Mouse (Mus musculus) kidney, postnatal 0 days (tissue): ENCODE data around the gene Sars2. TPM values are rescaled to one million over a fixed set of nuclear protein-coding genes. Genes with fewer than 3 reads are reported as not detected.

Experiments
- ATAC-seq: fragments of 200-750 bp; cut with Nextera tagmentation; replicated peaks from 2 replicates; pipeline ENCODE4 v1.8.0; 2017; ENCODE audit warnings: low read depth, moderate number of reproducible peaks, moderate TSS enrichment, moderate library complexity; ENCODE audit not compliant: low FRiP score
- DNase-seq: peaks from one replicate; pipeline ENCODE4 v3.0.0-alpha.2; 2016; ENCODE audit warnings: low spot score
- H3K27ac ChIP-seq: fragments of 300-500 bp; sonication (generic); 2 replicates; pipeline ENCODE4 v1.5.1; 2014; ENCODE audit warnings: mild to moderate bottlenecking
- H3K27me3 ChIP-seq: fragments of 300-500 bp; sonication (generic); 2 replicates; pipeline ENCODE4 v1.6.1; 2014; ENCODE audit warnings: low read length, mixed read lengths; ENCODE audit not compliant: insufficient read depth
- H3K36me3 ChIP-seq: fragments of 300-500 bp; sonication (generic); 2 replicates; pipeline ENCODE4 v1.6.1; 2014; ENCODE audit warnings: low read length, mixed read lengths; ENCODE audit not compliant: insufficient read depth
- H3K4me1 ChIP-seq: fragments of 300-500 bp; sonication (generic); replicated peaks from 2 replicates; pipeline ENCODE4 v1.6.1; 2014; ENCODE audit warnings: antibody characterized with exemption, low read length, mixed read lengths; ENCODE audit not compliant: insufficient read depth
- H3K4me2 ChIP-seq: fragments of 300-500 bp; sonication (generic); 2 replicates; pipeline ENCODE4 v1.6.1; 2014; ENCODE audit warnings: mild to moderate bottlenecking, low read length, moderate library complexity, mixed read lengths
- H3K4me3 ChIP-seq: fragments of 300-500 bp; sonication (generic); replicated peaks from 2 replicates; pipeline ENCODE4 v1.5.1; 2014; ENCODE audit warnings: low read depth, low read length
- H3K9ac ChIP-seq: fragments of 300-500 bp; sonication (generic); 2 replicates; pipeline ENCODE4 v1.6.1; 2014; ENCODE audit warnings: low read depth, low read length
- H3K9me3 ChIP-seq: fragments of 300-500 bp; sonication (generic); replicated peaks from 2 replicates; pipeline ENCODE4 v1.6.1; 2016; ENCODE audit warnings: low read length, inconsistent platforms, mixed read lengths
- CTCF ChIP-seq: IDR thresholded peaks from 2 replicates; pipeline ENCODE4 v1.5.1; 2016; ENCODE audit warnings: antibody characterized with exemption, low read depth, mild to moderate bottlenecking, moderate library complexity
- WGBS: fragments of 180-500 bp; shearing (Covaris S2); extraction: QIAGEN DNeasy Blood & Tissue Kit; methylation state at CpG from one replicate; pipeline ENCODE4 v1.1.7; 2014; 5-methylcytosine and 5-hydroxymethylcytosine counted together
- polyA plus RNA-seq: library from polyadenylated mRNA; unstranded; fragments of >200 nt; fragmentation: Nextera tagmentation; extraction: Ambion mirVana; gene quantifications from 2 replicates; pipeline ENCODE4 v1.2.1, GENCODE M21; 2015

Sars2 gene
- polyA plus RNA-seq, 1 experiment from 2014 or later: 20.2 TPM

DNA sequence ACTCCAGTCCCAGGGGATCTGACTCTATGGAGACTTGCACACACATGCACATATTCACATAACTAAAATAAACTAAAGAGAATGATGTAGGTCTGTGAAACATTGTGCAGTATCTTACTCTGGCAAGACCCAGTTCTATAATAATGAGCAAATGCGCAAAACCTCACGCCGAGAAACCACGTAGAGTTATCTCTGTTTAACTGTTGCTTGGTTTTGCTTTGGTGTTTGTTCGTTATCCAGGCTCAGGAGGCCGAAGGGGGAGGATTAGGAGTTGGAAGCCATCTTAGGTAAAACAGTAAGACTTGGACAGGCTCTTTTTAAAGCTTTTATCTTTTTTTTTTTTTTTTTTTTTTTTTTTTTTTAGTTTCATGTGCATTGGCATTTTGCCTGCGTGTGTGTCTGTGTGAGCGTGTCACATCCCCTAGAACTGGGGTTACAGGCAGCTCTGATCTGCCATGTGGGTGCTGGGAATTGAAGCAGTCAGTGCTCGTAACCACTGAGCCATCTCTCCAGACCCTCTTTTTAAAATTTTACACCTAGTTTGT, 27.7 kb downstream of the Sars2 start:
- Histone ChIP-seq H3K36me3 (no peaks in the 10 kb centered on the region; the same call in 1 of the 2 replicates), H3K4me1 (peaks cover 13% of the 10 kb centered on the region; the same call in 1 of the 2 replicates), H3K9me3 (no peaks in the 10 kb centered on the region), H3K4me3 (no peak overlapping the region), H3K4me2 (no peak overlapping the region), H3K9ac (no peak overlapping the region), H3K27me3 (no peaks in the 10 kb centered on the region), H3K27ac (no peak overlapping the region)
- no peak for ATAC-seq
- no peak for TF ChIP-seq CTCF
- 97% methylated on average over 9 of the region's 9 CpGs for WGBS
- no peak for DNase-seq

DNA sequence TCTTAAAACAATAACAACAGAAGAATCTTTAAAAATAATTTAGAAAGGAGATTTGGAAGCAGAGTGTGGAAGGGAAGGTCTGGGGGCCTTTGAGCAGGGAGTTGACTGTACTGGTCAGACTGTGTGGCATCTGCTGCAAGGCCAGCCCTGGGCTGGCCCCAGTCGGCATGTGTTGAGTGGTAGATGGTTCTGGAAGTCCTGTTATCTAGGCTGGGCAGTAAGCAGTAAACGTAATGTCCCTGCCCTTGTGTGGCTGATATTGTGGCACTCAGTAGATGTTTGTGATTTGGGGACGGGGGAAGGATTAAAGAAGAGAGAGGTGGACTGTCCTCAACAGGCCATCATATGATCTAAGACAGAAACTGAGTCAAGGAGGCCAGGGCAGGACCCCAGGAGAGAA, 28.5 kb downstream of the Sars2 start:
- no peak for ATAC-seq
- Histone ChIP-seq H3K27ac (no peak overlapping the region), H3K9ac (no peak overlapping the region), H3K27me3 (no peaks in the 10 kb centered on the region), H3K4me2 (no peak overlapping the region), H3K4me3 (no peak overlapping the region), H3K36me3 (no peaks in the 10 kb centered on the region; the same call in 1 of the 2 replicates), H3K9me3 (no peaks in the 10 kb centered on the region), H3K4me1 (peaks cover 9% of the 10 kb centered on the region; the same call in 1 of the 2 replicates)
- TF ChIP-seq CTCF: no peak
- no peak for DNase-seq
- 91% methylated on average over 3 of the region's 3 CpGs for WGBS

DNA sequence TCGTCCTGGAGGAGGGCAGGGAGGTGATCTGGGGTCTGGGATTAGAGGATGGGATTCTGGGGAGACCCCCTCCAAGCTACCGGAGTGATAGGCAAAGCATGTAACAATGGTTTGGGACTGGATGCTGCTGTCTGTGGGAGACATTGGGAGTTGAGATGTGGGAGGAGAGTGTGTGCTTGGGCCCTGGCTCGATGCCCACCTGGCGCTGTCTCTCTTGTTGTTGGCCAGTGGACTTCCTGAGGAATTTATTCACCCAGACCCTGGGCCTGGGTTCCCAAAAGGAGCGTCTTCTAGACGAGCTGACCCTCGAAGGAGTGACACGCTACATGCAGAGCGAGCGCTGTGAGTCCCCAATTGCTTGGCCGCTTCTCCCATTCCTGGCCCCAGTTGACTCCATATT, 30.1 kb downstream of the Sars2 start:
- H3K36me3 ChIP-seq: no peaks in the 10 kb centered on the region; the same call in 1 of the 2 replicates
- 84% methylated on average over 11 of the region's 11 CpGs for WGBS
- H3K9ac ChIP-seq: no peak overlapping the region
- no peak overlapping the region for H3K27ac ChIP-seq
- no peak for DNase-seq
- TF ChIP-seq CTCF: no peak
- H3K4me2 ChIP-seq: no peak overlapping the region
- H3K4me1 ChIP-seq: 0 out of 2 replicates have a peak, but pooled peaks cover 4% of the 10 kb centered on the region
- H3K4me3 ChIP-seq: no peak overlapping the region
- no peaks in the 10 kb centered on the region for H3K27me3 ChIP-seq
- H3K9me3 ChIP-seq: no peaks in the 10 kb centered on the region
- ATAC-seq: no peak

DNA sequence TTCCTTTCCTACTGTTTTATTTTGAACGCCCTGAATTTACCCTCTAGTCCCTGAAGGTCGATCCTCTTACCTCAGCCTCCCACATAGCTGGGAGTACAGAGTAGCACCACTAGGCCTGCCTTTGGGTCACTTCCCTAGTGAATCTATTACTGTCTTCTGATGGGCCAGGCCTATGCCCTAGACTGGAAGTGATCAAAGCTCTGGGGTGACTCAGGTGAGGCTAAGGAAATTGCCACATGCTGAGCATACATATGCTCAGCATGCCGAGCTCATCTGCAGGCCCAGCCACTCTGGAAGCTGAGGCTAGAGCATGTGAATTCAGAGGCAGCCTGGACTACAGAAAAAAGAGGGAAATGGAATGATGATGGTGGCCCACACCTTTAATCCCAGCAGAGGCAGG, 31.4 kb downstream of the Sars2 start:
- ATAC-seq (no peak), DNase-seq (no peak)
- Histone ChIP-seq H3K9ac (no peak overlapping the region), H3K36me3 (no peaks in the 10 kb centered on the region; the same call in 1 of the 2 replicates), H3K4me2 (no peak overlapping the region), H3K4me3 (no peak overlapping the region), H3K27ac (no peak overlapping the region), H3K4me1 (no peaks in the 10 kb centered on the region), H3K27me3 (no peaks in the 10 kb centered on the region), H3K9me3 (no peaks in the 10 kb centered on the region)
- no peak for TF ChIP-seq CTCF
- 38% methylated on average over 3 of the region's 3 CpGs for WGBS

DNA sequence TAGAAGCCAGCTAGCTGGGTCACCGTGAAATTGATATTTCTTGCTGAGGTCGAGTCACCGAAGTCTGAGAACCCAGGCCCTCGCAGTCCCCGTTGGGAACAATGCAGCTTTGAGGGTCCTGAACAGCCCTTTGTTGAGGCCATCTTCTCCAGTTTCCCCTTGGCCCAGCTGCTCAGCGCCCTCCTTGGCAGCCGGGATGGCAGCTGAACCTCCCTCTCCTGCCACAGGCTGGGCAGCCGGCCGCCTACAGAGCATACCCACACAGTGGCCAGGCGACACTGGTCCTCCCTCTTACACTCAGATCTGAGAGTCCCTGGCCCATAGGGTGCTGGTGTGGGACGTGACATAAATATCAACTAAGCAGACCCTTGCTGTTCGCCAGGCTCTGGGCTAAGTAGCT, 32.4 kb downstream of the Sars2 start:
- ATAC-seq (no peak), DNase-seq (no peak)
- Histone ChIP-seq H3K36me3 (peaks cover 4% of the 10 kb centered on the region), H3K4me2 (no peak overlapping the region), H3K4me3 (no peak overlapping the region), H3K27me3 (no peaks in the 10 kb centered on the region), H3K27ac (no peak overlapping the region), H3K4me1 (no peaks in the 10 kb centered on the region), H3K9me3 (no peaks in the 10 kb centered on the region), H3K9ac (no peak overlapping the region)
- no peak for TF ChIP-seq CTCF
- 63% methylated on average over 12 of the region's 12 CpGs for WGBS

DNA sequence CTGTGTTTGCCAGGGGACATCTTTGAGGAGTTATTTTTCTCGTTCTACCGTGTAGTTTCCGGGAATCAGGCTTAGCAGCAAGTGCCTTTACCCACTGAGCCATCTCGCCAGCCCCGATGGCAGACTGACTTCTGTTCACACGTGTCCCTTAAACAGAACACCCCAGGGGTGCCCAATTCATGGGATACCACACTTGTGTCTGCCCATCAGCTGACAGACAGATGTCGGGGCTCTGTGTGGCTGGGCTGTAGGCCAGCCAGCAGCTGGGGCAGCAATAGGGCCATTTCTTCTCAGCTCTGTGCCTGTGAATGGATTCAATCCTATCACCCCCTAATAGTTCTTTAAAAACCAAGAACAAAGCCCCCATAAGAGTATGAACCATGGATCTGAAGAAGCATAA, 33.3 kb downstream of the Sars2 start:
- Histone ChIP-seq H3K27me3 (no peaks in the 10 kb centered on the region), H3K4me2 (no peak overlapping the region), H3K36me3 (peaks cover 4% of the 10 kb centered on the region), H3K4me1 (no peaks in the 10 kb centered on the region), H3K27ac (no peak overlapping the region), H3K9me3 (no peaks in the 10 kb centered on the region), H3K4me3 (no peak overlapping the region), H3K9ac (no peak overlapping the region)
- no peak for ATAC-seq
- DNase-seq: no peak
- TF ChIP-seq CTCF: no peak
- WGBS: 94% methylated on average over 7 of the region's 7 CpGs

GRCm38 (mm10) chr7:28778825-28779224, 37.0 kb downstream of the Sars2 start:
- WGBS: 83% methylated on average over 9 of the region's 9 CpGs
- no peak for TF ChIP-seq CTCF

More at GRCm38 (mm10) chr7:28778825-28779224, 37.0 kb downstream of the Sars2 start:
- ATAC-seq: no peak
- DNase-seq: no peak
- H3K4me1 ChIP-seq: no peaks in the 10 kb centered on the region
- H3K4me3 ChIP-seq: no peak overlapping the region
- H3K4me2 ChIP-seq: no peak overlapping the region
- H3K27ac ChIP-seq: no peak overlapping the region
- no peaks in the 10 kb centered on the region for H3K27me3 ChIP-seq
- no peaks in the 10 kb centered on the region for H3K9me3 ChIP-seq
- peaks cover 4% of the 10 kb centered on the region for H3K36me3 ChIP-seq
- no peak overlapping the region for H3K9ac ChIP-seq
